19 mouse cellular contexts compared by ENCODE assay signal in the genomic region with DNA sequence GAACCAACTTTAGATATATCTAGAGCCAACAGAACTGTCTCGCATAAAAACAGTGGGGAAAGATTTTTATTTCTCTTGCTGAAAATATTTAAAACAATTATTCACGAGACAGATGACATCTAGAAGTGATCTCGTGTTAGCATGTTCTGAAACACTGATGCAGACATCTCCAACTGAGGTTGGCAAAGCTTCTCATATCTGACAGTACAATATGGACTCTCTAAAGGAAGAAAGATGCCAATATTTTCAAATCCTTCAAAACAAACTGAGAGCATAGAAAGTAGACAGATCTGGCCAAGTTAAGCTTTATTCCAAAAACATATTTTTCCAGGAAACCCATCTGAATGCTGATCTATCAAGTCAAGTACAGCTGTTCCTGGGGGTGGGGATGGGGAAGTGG.
DNase-seq lines count a peak whose midpoint lies in the region; ATAC-seq and TF ChIP-seq lines count a peak whose summit lies in the region.
"Had no signal": no experiment of that assay in that cellular context is flagged by ENCODE, and none has a peak within 500 bp of the region (broad histone marks: within the 10 kb centered on the region; RNA-seq: fewer than 3 reads in every experiment).

No protein-coding gene starts in this region.

- no peak overlapping the region for H3K4me2 ChIP-seq in forebrain, embryonic 16.5 days (ENCODE audit: low read length)
- no peak overlapping the region for H3K4me2 ChIP-seq in forebrain, embryonic 13.5 days
- H3K4me2 ChIP-seq: embryonic facial prominence, embryonic 13.5 days; embryonic facial prominence, embryonic 15.5 days had no signal

- H3K9me3 ChIP-seq in forebrain, embryonic 16.5 days (ENCODE audit: control insufficient read depth, low read length) = no peaks in the 10 kb centered on the region
- H3K9me3 ChIP-seq in forebrain, embryonic 13.5 days (replicated peaks) = no peaks in the 10 kb centered on the region
- H3K9me3 ChIP-seq: embryonic facial prominence, embryonic 13.5 days; embryonic facial prominence, embryonic 15.5 days; forebrain, embryonic 10.5 days had no signal

- no peak overlapping the region for H3K27ac ChIP-seq in forebrain, embryonic 16.5 days (ENCODE audit: low read length)
- no peak overlapping the region for H3K27ac ChIP-seq in forebrain, embryonic 13.5 days
- H3K27ac ChIP-seq: embryonic facial prominence, embryonic 13.5 days; embryonic facial prominence, embryonic 15.5 days; forebrain, embryonic 10.5 days had no signal

- peak; percentile 72 for ATAC-seq in forebrain, embryonic 16.5 days
- no peak; the same call in 1 of the 2 replicates for ATAC-seq in forebrain, embryonic 13.5 days

- H3K36me3 ChIP-seq in forebrain, embryonic 16.5 days (ENCODE audit: control insufficient read depth, insufficient read depth) = no peaks in the 10 kb centered on the region
- no peaks in the 10 kb centered on the region for H3K36me3 ChIP-seq in forebrain, embryonic 13.5 days (ENCODE audit: poor library complexity, severe bottlenecking)
- H3K36me3 ChIP-seq: embryonic facial prominence, embryonic 13.5 days; embryonic facial prominence, embryonic 15.5 days; forebrain, embryonic 10.5 days had no signal

- H3K4me3 ChIP-seq in forebrain, embryonic 16.5 days (replicated peaks; ENCODE audit: low read length) = no peak overlapping the region
- H3K4me3 ChIP-seq in forebrain, embryonic 13.5 days = no peak overlapping the region
- H3K4me3 ChIP-seq: embryonic facial prominence, embryonic 13.5 days; embryonic facial prominence, embryonic 15.5 days; erythroblast, embryonic 14.5 days; forebrain, embryonic 10.5 days had no signal

- peaks cover 3% of the 10 kb centered on the region; the same call in 1 of the 2 replicates for H3K4me1 ChIP-seq in forebrain, embryonic 16.5 days (replicated peaks; ENCODE audit: control insufficient read depth, insufficient read depth, low read length)
- peaks cover 7% of the 10 kb centered on the region; the same call in 1 of the 2 replicates for H3K4me1 ChIP-seq in forebrain, embryonic 13.5 days
- H3K4me1 ChIP-seq: embryonic facial prominence, embryonic 15.5 days had no signal

- 64% methylated on average over 3 of the region's 3 CpGs for WGBS in forebrain, embryonic 16.5 days
- WGBS in forebrain, embryonic 13.5 days = 83% methylated on average over 3 of the region's 3 CpGs

- TF ChIP-seq POLR2A in brain, embryonic 14.5 days (IDR thresholded peaks at IDR 0.05; ENCODE audit: borderline replicate concordance, extremely low read depth, insufficient read depth, insufficient read length, poor library complexity, severe bottlenecking) = no peak

- H3K9ac ChIP-seq in forebrain, embryonic 16.5 days (replicated peaks; ENCODE audit: low read depth, low read length) = no peak overlapping the region
- no peak overlapping the region for H3K9ac ChIP-seq in forebrain, embryonic 13.5 days
- H3K9ac ChIP-seq: embryonic facial prominence, embryonic 13.5 days; embryonic facial prominence, embryonic 15.5 days had no signal

- no peak for TF ChIP-seq CTCF in brain, embryonic 14.5 days (IDR thresholded peaks at IDR 0.05; ENCODE audit: borderline replicate concordance, extremely low read depth, insufficient read depth, insufficient read length)

- DNase-seq in brain, embryonic 14.5 days (ENCODE audit: low read depth) = peak; percentile 49
- peak; percentile 40 for DNase-seq in brain, embryonic 18.5 days (ENCODE audit: low read depth, low spot score)
- DNase-seq in left cerebral cortex, adult 8-10 months (ENCODE audit: low spot score in 2 of 2) = no peak
- DNase-seq: adrenal gland, adult 2 months; adrenal gland, postnatal 10 days; adrenal gland, postnatal 25 days; cerebellum, adult 11 months; cerebellum, adult 18-20 months; cerebellum, adult 8-10 months; cerebellum, adult 9-11 months; cerebellum, postnatal 14 days; cerebellum, postnatal 36 days; embryo, embryonic 11 days had no signal

- no peaks in the 10 kb centered on the region for H3K27me3 ChIP-seq in forebrain, embryonic 16.5 days (replicated peaks; ENCODE audit: control insufficient read depth, insufficient read depth, low read length)
- H3K27me3 ChIP-seq in forebrain, embryonic 13.5 days = no peaks in the 10 kb centered on the region
- H3K27me3 ChIP-seq: embryonic facial prominence, embryonic 13.5 days; embryonic facial prominence, embryonic 15.5 days had no signal

Comparison
In these comparisons a context has a peak if more than half of its experiments do, and no peak if none do; other contexts are left out.
1. DNase-seq: peak in brain, embryonic 14.5 days (single experiment) and brain, embryonic 18.5 days (single experiment); none in left cerebral cortex, adult 8-10 months (0 of 2).